Mouse (Mus musculus) megakaryocyte, embryonic 14.5 days (primary cell): Measurements from ENCODE around the gene Cdk14. TPM values are rescaled to one million over a fixed set of nuclear protein-coding genes. Genes with fewer than 3 reads are reported as not detected.

ENCODE experiments used
- H3K27me3 ChIP-seq: replicated peaks from 2 replicates; pipeline ENCODE3; 2012; ENCODE audit warnings: inconsistent platforms
- H3K36me3 ChIP-seq: replicated peaks from 2 replicates; pipeline ENCODE3; 2012; ENCODE audit warnings: low read length, inconsistent platforms, mixed read lengths
- H3K4me1 ChIP-seq: 2 replicates; pipeline ENCODE4 v1.6.1; 2012; ENCODE audit warnings: inconsistent platforms
- H3K4me3 ChIP-seq: replicated peaks from 2 replicates; pipeline ENCODE3; 2012; ENCODE audit warnings: moderate library complexity, mild to moderate bottlenecking, inconsistent platforms
- H3K9me3 ChIP-seq: 2 replicates; pipeline ENCODE4 v1.6.1; 2012; ENCODE audit warnings: inconsistent platforms
- FLI1 ChIP-seq: IDR thresholded peaks from 2 replicates; pipeline ENCODE4 v1.6.1; 2012; ENCODE audit warnings: low read length, inconsistent platforms, mixed read lengths
- GATA1 ChIP-seq: IDR thresholded peaks from 3 replicates; pipeline ENCODE4 v1.6.1; 2012; ENCODE audit warnings: mixed read lengths, low read length, inconsistent platforms, borderline replicate concordance
- polyA plus RNA-seq: library from polyadenylated mRNA; stranded (reverse); fragments of >175 nt; gene quantifications from 2 replicates; pipeline ENCODE4 v1.2.3, GENCODE M21; 2012; ENCODE audit warnings: low replicate concordance; ENCODE audit not compliant: insufficient read depth

Gene Cdk14
- polyA plus RNA-seq, 1 experiment, result 0.21 TPM

- Histone ChIP-seq H3K4me1 (no peaks in the 10 kb centered on the region), H3K36me3 (no peaks in the 10 kb centered on the region), H3K27me3 (no peaks in the 10 kb centered on the region), H3K9me3 (peaks cover 17% of the 10 kb centered on the region), H3K4me3 (no peak overlapping the region)
- TF ChIP-seq GATA1, result no peak
- TF ChIP-seq FLI1, result no peak
These were observed 543.4 kb downstream of the Cdk14 start for GRCm38 (mm10) chr5:4876653-4877091.

GRCm38 (mm10) chr5:4870041-4870726 lies 549.9 kb downstream of the Cdk14 start:
- no peaks in the 10 kb centered on the region for H3K36me3 ChIP-seq
- H3K27me3 ChIP-seq, result no peaks in the 10 kb centered on the region
- no peak for TF ChIP-seq FLI1
- no peak for TF ChIP-seq GATA1
- H3K4me1 ChIP-seq, result no peaks in the 10 kb centered on the region
- peaks cover 6% of the 10 kb centered on the region; the same call in 1 of the 2 replicates for H3K9me3 ChIP-seq
- no peak overlapping the region for H3K4me3 ChIP-seq

DNA sequence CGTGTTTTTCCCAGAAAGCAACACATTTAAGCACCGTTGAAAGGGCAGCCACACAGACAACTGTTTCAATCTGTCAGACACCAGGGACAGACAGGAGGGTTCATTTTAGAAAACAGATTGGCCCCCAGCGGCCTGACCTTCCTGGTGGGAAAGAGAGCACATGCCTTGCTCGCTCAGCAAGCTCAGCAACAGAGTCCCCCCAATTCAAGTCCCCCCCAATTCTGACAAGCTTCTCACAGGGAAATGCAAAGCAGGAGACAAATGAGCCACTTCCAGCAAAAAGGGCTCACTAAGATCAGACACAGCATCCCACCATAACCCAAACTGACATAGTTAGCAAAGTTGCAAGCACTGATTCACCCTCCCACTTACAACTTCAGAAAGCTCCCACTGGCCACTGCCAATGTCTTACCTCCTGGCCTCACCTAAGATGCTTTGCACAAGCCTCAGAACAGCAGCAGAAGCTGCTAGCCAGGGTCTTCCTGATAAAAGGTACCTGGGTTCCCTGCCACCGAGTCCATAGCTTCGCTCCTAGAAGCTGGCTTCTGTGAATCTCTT lies 551.5 kb downstream of the Cdk14 start:
- TF ChIP-seq FLI1 (no peak), GATA1 (no peak)
- H3K4me1 ChIP-seq, result no peaks in the 10 kb centered on the region
- H3K27me3 ChIP-seq, result no peaks in the 10 kb centered on the region
- no peaks in the 10 kb centered on the region for H3K36me3 ChIP-seq
- H3K4me3 ChIP-seq, result no peak overlapping the region
- H3K9me3 ChIP-seq, result peaks cover 4% of the 10 kb centered on the region; the same call in 1 of the 2 replicates

GRCm38 (mm10) chr5:4867849-4868562 lies 552.1 kb downstream of the Cdk14 start:
- H3K4me3 ChIP-seq, result no peak overlapping the region
- H3K9me3 ChIP-seq, result peaks cover 4% of the 10 kb centered on the region; the same call in 1 of the 2 replicates
- no peaks in the 10 kb centered on the region for H3K4me1 ChIP-seq
- no peaks in the 10 kb centered on the region for H3K27me3 ChIP-seq
- no peaks in the 10 kb centered on the region for H3K36me3 ChIP-seq
- TF ChIP-seq FLI1 (no peak), GATA1 (no peak)

- no peak for TF ChIP-seq GATA1
- TF ChIP-seq FLI1, result no peak
- Histone ChIP-seq H3K4me1 (no peaks in the 10 kb centered on the region), H3K27me3 (no peaks in the 10 kb centered on the region), H3K9me3 (peaks cover 4% of the 10 kb centered on the region; the same call in 1 of the 2 replicates), H3K36me3 (no peaks in the 10 kb centered on the region), H3K4me3 (no peak overlapping the region)
These were observed 553.2 kb downstream of the Cdk14 start for GRCm38 (mm10) chr5:4866945-4867344.

DNA sequence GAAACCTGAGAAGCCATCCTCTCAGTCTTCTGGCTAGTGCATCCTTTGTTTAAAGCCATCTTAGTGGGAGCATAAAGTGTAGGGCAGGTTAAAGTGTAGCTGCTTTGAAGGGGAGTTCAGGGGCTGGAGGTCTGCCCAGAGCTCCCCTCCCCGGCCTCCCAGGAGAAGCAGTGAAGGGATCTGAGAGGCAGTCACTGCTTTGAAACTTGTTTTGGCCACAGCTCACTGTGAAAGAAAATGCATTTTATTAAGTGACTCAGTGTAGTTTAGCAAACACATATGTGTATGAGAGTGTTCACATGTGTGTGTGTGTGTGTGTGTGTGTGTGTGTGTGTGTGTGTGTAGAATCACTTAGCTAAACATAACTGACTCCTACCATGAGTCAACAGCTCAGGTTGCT lies 554.0 kb downstream of the Cdk14 start:
- peaks cover 4% of the 10 kb centered on the region; the same call in 1 of the 2 replicates for H3K9me3 ChIP-seq
- no peaks in the 10 kb centered on the region for H3K36me3 ChIP-seq
- TF ChIP-seq GATA1 (no peak), FLI1 (no peak)
- no peaks in the 10 kb centered on the region for H3K27me3 ChIP-seq
- no peaks in the 10 kb centered on the region for H3K4me1 ChIP-seq
- no peak overlapping the region for H3K4me3 ChIP-seq

GRCm38 (mm10) chr5:4861592-4861991 lies 558.5 kb downstream of the Cdk14 start:
- no peak for TF ChIP-seq GATA1
- TF ChIP-seq FLI1, result no peak
- Histone ChIP-seq H3K27me3 (no peaks in the 10 kb centered on the region), H3K4me1 (no peaks in the 10 kb centered on the region), H3K9me3 (no peaks in the 10 kb centered on the region), H3K4me3 (no peak overlapping the region), H3K36me3 (no peaks in the 10 kb centered on the region)

GRCm38 (mm10) chr5:4861141-4861540 lies 559.0 kb downstream of the Cdk14 start:
- H3K4me1 ChIP-seq, result no peaks in the 10 kb centered on the region
- no peaks in the 10 kb centered on the region for H3K36me3 ChIP-seq
- no peaks in the 10 kb centered on the region for H3K27me3 ChIP-seq
- H3K9me3 ChIP-seq, result no peaks in the 10 kb centered on the region
- no peak overlapping the region for H3K4me3 ChIP-seq
- TF ChIP-seq FLI1, result no peak
- no peak for TF ChIP-seq GATA1

GRCm38 (mm10) chr5:4858032-4858641 lies 562.0 kb downstream of the Cdk14 start:
- Histone ChIP-seq H3K27me3 (no peaks in the 10 kb centered on the region), H3K9me3 (no peaks in the 10 kb centered on the region), H3K4me3 (no peak overlapping the region), H3K4me1 (no peaks in the 10 kb centered on the region), H3K36me3 (no peaks in the 10 kb centered on the region)
- TF ChIP-seq FLI1 (no peak), GATA1 (no peak)

- Histone ChIP-seq H3K9me3 (no peaks in the 10 kb centered on the region), H3K36me3 (no peaks in the 10 kb centered on the region), H3K27me3 (no peaks in the 10 kb centered on the region), H3K4me3 (no peak overlapping the region), H3K4me1 (no peaks in the 10 kb centered on the region)
- TF ChIP-seq GATA1 (no peak), FLI1 (no peak)
These were observed 566.6 kb downstream of the Cdk14 start for GRCm38 (mm10) chr5:4853503-4853902.
